In the genomic region with DNA sequence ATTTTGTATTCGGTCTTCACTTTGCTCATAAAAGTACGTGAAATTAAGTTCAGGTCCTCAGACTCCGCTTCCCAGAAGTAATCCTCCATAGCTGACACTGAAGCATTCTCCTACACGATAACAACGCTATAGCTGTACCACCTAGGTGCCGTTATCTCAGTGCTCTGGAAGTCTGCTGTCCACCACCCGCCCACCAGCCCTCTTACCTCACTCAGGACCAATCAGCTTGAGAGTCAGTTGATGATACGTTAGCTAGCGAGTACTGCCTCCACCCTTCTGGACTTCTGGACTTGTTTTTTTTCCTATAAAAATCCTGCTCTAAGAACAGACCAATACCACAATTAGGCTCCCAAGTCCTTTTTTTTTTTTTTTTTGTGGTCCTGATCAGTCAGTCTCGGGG, we compare ENCODE assay signal across 30 mouse cellular contexts. TPM values are rescaled to one million over a fixed set of nuclear protein-coding genes. Genes with fewer than 3 reads are reported as not detected.
DNase-seq lines count a peak whose midpoint lies in the region; ATAC-seq and TF ChIP-seq lines count a peak whose summit lies in the region.
"Had no signal": no experiment of that assay in that cellular context is flagged by ENCODE, and none has a peak within 500 bp of the region (broad histone marks: within the 10 kb centered on the region; RNA-seq: fewer than 3 reads in every experiment).

No protein-coding gene starts in this region.

- no peak overlapping the region for H3K4me2 ChIP-seq in heart, embryonic 14.5 days (ENCODE audit: low read length)
- no peak overlapping the region for H3K4me2 ChIP-seq in intestine, postnatal 0 days (replicated peaks; ENCODE audit: low read depth)
- 0 out of 2 replicates have a peak overlapping the region, but pooled peaks have one; percentile 3 for H3K4me2 ChIP-seq in liver, embryonic 14.5 days (ENCODE audit: low read depth)
- H3K4me2 ChIP-seq: hindbrain, embryonic 15.5 days; limb, embryonic 15.5 days; midbrain, embryonic 11.5 days had no signal

- ATAC-seq in heart, embryonic 14.5 days (ENCODE audit: insufficient number of reproducible peaks, insufficient read depth, low FRiP score, low read depth): peak; percentile 18; the same call in 1 of the 2 replicates
- ATAC-seq in intestine, postnatal 0 days: peak; percentile 58
- ATAC-seq in liver, embryonic 14.5 days (ENCODE audit: insufficient read depth): peak; percentile 82
- ATAC-seq: forebrain, embryonic 14.5 days; midbrain, embryonic 16.5 days had no signal

- no peak for DNase-seq in heart, adult 9 months (ENCODE audit: low spot score in 2 of 2)
- DNase-seq in liver, embryonic 14.5 days (ENCODE audit: low read depth in 3 of 3, low spot score in 3 of 3): no peak
- DNase-seq in ovary, postnatal 36 days (ENCODE audit: low spot score): no peak
- DNase-seq in frontal cortex, postnatal 10 days (ENCODE audit: low spot score in 2 of 2): no peak
- DNase-seq in cerebellum, adult 2 months: no peak
- DNase-seq: adrenal gland, adult 8-10 months; cerebellum, adult 9-10 months; cerebellum, postnatal 36 days; gastrocnemius, postnatal 10 days; kidney, adult 9 months; kidney, postnatal 14 days; layer of hippocampus, adult 9-11 months; lung, postnatal 36 days; right cerebral cortex, adult 18-20 months; spleen, adult 18-20 months had no signal

- H3K9ac ChIP-seq in heart, embryonic 14.5 days (ENCODE audit: low read length): no peak overlapping the region
- H3K9ac ChIP-seq in intestine, postnatal 0 days (ENCODE audit: low read depth, low read length): no peak overlapping the region
- no peak overlapping the region for H3K9ac ChIP-seq in liver, embryonic 14.5 days (replicated peaks)
- H3K9ac ChIP-seq: hindbrain, embryonic 15.5 days; limb, embryonic 15.5 days had no signal

- WGBS in heart, embryonic 14.5 days: 44% methylated on average over 10 of the region's 10 CpGs
- WGBS in intestine, postnatal 0 days: 60% methylated on average over 10 of the region's 10 CpGs
- 36% methylated on average over 10 of the region's 10 CpGs for WGBS in liver, embryonic 14.5 days (ENCODE audit: insufficient replicate concordance)
- WGBS in cerebellum, adult 2 months: 77% methylated on average over 10 of the region's 10 CpGs

- TF ChIP-seq POLR2A in cerebellum, adult 2 months (IDR thresholded peaks at IDR 0.05; ENCODE audit: borderline replicate concordance, insufficient read depth, low read length): no peak

- no peaks in the 10 kb centered on the region for H3K27me3 ChIP-seq in heart, embryonic 14.5 days (ENCODE audit: control insufficient read depth, insufficient read depth, low read length)
- no peaks in the 10 kb centered on the region for H3K27me3 ChIP-seq in intestine, postnatal 0 days (replicated peaks; ENCODE audit: control insufficient read depth, insufficient read depth, low read length)
- no peaks in the 10 kb centered on the region for H3K27me3 ChIP-seq in liver, embryonic 14.5 days (ENCODE audit: control insufficient read depth, insufficient read depth, low read length)
- H3K27me3 ChIP-seq in cerebellum, adult 2 months (ENCODE audit: control insufficient read depth, insufficient read depth, low read length): no peaks in the 10 kb centered on the region
- H3K27me3 ChIP-seq: hindbrain, embryonic 15.5 days; limb, embryonic 15.5 days had no signal

- no peaks in the 10 kb centered on the region for H3K9me3 ChIP-seq in heart, embryonic 14.5 days (ENCODE audit: control insufficient read depth, low read length)
- no peaks in the 10 kb centered on the region for H3K9me3 ChIP-seq in intestine, postnatal 0 days (ENCODE audit: control insufficient read depth)
- H3K9me3 ChIP-seq in liver, embryonic 14.5 days (ENCODE audit: control insufficient read depth, low read length): no peaks in the 10 kb centered on the region
- H3K9me3 ChIP-seq: G1E; heart, embryonic 10.5 days; hindbrain, embryonic 10.5 days; hindbrain, embryonic 15.5 days; limb, embryonic 10.5 days; limb, embryonic 15.5 days had no signal

- H3K27ac ChIP-seq in heart, embryonic 14.5 days (replicated peaks in 1 of 2; ENCODE audit: control insufficient read depth in 1 of 2, insufficient read depth in 1 of 2, low read depth in 2 of 2, low read length in 2 of 2): no peak overlapping the region
- H3K27ac ChIP-seq in intestine, postnatal 0 days (ENCODE audit: low read depth, low read length): no peak overlapping the region
- no peak overlapping the region for H3K27ac ChIP-seq in liver, embryonic 14.5 days
- H3K27ac ChIP-seq in cerebellum, adult 2 months (ENCODE audit: insufficient read depth, low read length): no peak overlapping the region
- H3K27ac ChIP-seq: heart, embryonic 10.5 days; hindbrain, embryonic 10.5 days; hindbrain, embryonic 15.5 days; limb, embryonic 10.5 days; limb, embryonic 15.5 days had no signal

- H3K4me3 ChIP-seq in heart, embryonic 14.5 days (ENCODE audit: control insufficient read depth in 1 of 2, insufficient read depth in 1 of 2, low read depth in 1 of 2, low read length in 2 of 2): no peak overlapping the region
- H3K4me3 ChIP-seq in intestine, postnatal 0 days (ENCODE audit: low read depth, low read length): no peak overlapping the region
- H3K4me3 ChIP-seq in liver, embryonic 14.5 days (ENCODE audit: insufficient read depth in 1 of 2, low read depth in 2 of 2, low read length in 2 of 2): no peak overlapping the region
- no peak overlapping the region for H3K4me3 ChIP-seq in cerebellum, adult 2 months (replicated peaks; ENCODE audit: insufficient read depth, low read depth, low read length)
- H3K4me3 ChIP-seq: heart, embryonic 10.5 days; hindbrain, embryonic 10.5 days; hindbrain, embryonic 15.5 days; limb, embryonic 10.5 days; limb, embryonic 15.5 days had no signal

- no peaks in the 10 kb centered on the region for H3K36me3 ChIP-seq in heart, embryonic 14.5 days (ENCODE audit: control insufficient read depth, insufficient read depth, low read length)
- H3K36me3 ChIP-seq in intestine, postnatal 0 days (ENCODE audit: control insufficient read depth, insufficient read depth): no peaks in the 10 kb centered on the region
- H3K36me3 ChIP-seq in liver, embryonic 14.5 days (replicated peaks; ENCODE audit: control insufficient read depth, insufficient read depth, low read depth): no peaks in the 10 kb centered on the region
- H3K36me3 ChIP-seq: G1E; heart, embryonic 10.5 days; hindbrain, embryonic 10.5 days; hindbrain, embryonic 15.5 days; limb, embryonic 10.5 days; limb, embryonic 15.5 days had no signal

- TF ChIP-seq EP300 in liver, embryonic 14.5 days (IDR thresholded peaks at IDR 0.05; ENCODE audit: low read depth): no peak

- H3K4me1 ChIP-seq in heart, embryonic 14.5 days (ENCODE audit: control insufficient read depth in 2 of 2, insufficient read depth in 2 of 2, low read length in 2 of 2): no peaks in the 10 kb centered on the region
- H3K4me1 ChIP-seq in intestine, postnatal 0 days (replicated peaks; ENCODE audit: control insufficient read depth, insufficient read depth, low read length): no peaks in the 10 kb centered on the region
- peaks cover 0 to 6% of the 10 kb centered on the region in 2 experiments; a peak in 1 of 4 replicates for H3K4me1 ChIP-seq in liver, embryonic 14.5 days (replicated peaks; ENCODE audit: control insufficient read depth in 2 of 2, insufficient read depth in 2 of 2, low read length in 1 of 2)
- no peaks in the 10 kb centered on the region for H3K4me1 ChIP-seq in cerebellum, adult 2 months (ENCODE audit: control insufficient read depth, insufficient read depth, low read length)
- H3K4me1 ChIP-seq: heart, embryonic 10.5 days; hindbrain, embryonic 15.5 days; limb, embryonic 15.5 days had no signal

- TF ChIP-seq CTCF in intestine, postnatal 0 days (IDR thresholded peaks at IDR 0.05; ENCODE audit: low read depth): no peak
- no peak for TF ChIP-seq CTCF in liver, embryonic 14.5 days (IDR thresholded peaks at IDR 0.05; ENCODE audit: low read depth)
- no peak for TF ChIP-seq CTCF in cerebellum, adult 2 months (IDR thresholded peaks at IDR 0.05; ENCODE audit: borderline replicate concordance, insufficient read depth, low read depth, low read length)

RNA-seq across cellular contexts. Expression of a gene that starts 1.3 kb away (rescaled TPM):
- not detected in 2 replicates for polyA plus RNA-seq in heart, embryonic 14.5 days (2014; fragmentation: Nextera tagmentation; extraction: Ambion mirVana)
- polyA plus RNA-seq in intestine, postnatal 0 days (2015; fragmentation: Nextera tagmentation; extraction: Ambion mirVana): 0.12 and 0.33 TPM in 2 replicates
- 0.03 TPM in 1 of 2 replicates, not detected in the other for polyA plus RNA-seq in liver, embryonic 14.5 days (2012; rRNA removed)
- polyA plus RNA-seq in liver, embryonic 14.5 days (2014; fragmentation: Nextera tagmentation; extraction: Ambion mirVana): not detected in 2 replicates
- 0.21 and 0.48 TPM in 2 replicates for polyA plus RNA-seq in cerebellum, adult 2 months (2012; rRNA removed)
- polyA plus RNA-seq: embryonic facial prominence, embryonic 11.5 days; G1E; heart, embryonic 10.5 days; heart, postnatal 0 days; hindbrain, embryonic 10.5 days; midbrain, embryonic 11.5 days; neural tube, embryonic 11.5 days; urinary bladder, adult 2 months had no signal

RNA-seq across cellular contexts. Expression of a gene that starts 8.7 kb away (rescaled TPM):
- 33.1 and 34.2 TPM in 2 replicates for polyA plus RNA-seq in heart, embryonic 14.5 days (2014; fragmentation: Nextera tagmentation; extraction: Ambion mirVana)
- polyA plus RNA-seq in intestine, postnatal 0 days (2015; fragmentation: Nextera tagmentation; extraction: Ambion mirVana): 103 TPM in 2 replicates
- 58.9 and 60.3 TPM in 2 replicates for polyA plus RNA-seq in liver, embryonic 14.5 days (2012; rRNA removed)
- polyA plus RNA-seq in liver, embryonic 14.5 days (2014; fragmentation: Nextera tagmentation; extraction: Ambion mirVana): 88.7 and 99.5 TPM in 2 replicates
- polyA plus RNA-seq in cerebellum, adult 2 months (2012; rRNA removed): 66.3 and 68.7 TPM in 2 replicates

RNA-seq across cellular contexts. Expression of a gene that starts 26.5 kb away (rescaled TPM):
- 3.3 and 4.4 TPM in 2 replicates for polyA plus RNA-seq in heart, embryonic 14.5 days (2014; fragmentation: Nextera tagmentation; extraction: Ambion mirVana)
- 1.3 and 1.5 TPM in 2 replicates for polyA plus RNA-seq in intestine, postnatal 0 days (2015; fragmentation: Nextera tagmentation; extraction: Ambion mirVana)
- polyA plus RNA-seq in liver, embryonic 14.5 days (2012; rRNA removed): 1.3 and 1.7 TPM in 2 replicates
- 0.35 and 0.53 TPM in 2 replicates for polyA plus RNA-seq in liver, embryonic 14.5 days (2014; fragmentation: Nextera tagmentation; extraction: Ambion mirVana)
- polyA plus RNA-seq in cerebellum, adult 2 months (2012; rRNA removed): 39.4 and 41.3 TPM in 2 replicates

RNA-seq across cellular contexts. Expression of a gene that starts 52.7 kb away (rescaled TPM):
- 20.8 and 24.0 TPM in 2 replicates for polyA plus RNA-seq in heart, embryonic 14.5 days (2014; fragmentation: Nextera tagmentation; extraction: Ambion mirVana)
- 35.0 TPM in 2 replicates for polyA plus RNA-seq in intestine, postnatal 0 days (2015; fragmentation: Nextera tagmentation; extraction: Ambion mirVana)
- polyA plus RNA-seq in liver, embryonic 14.5 days (2012; rRNA removed): 13.3 and 14.2 TPM in 2 replicates
- 14.3 and 17.2 TPM in 2 replicates for polyA plus RNA-seq in liver, embryonic 14.5 days (2014; fragmentation: Nextera tagmentation; extraction: Ambion mirVana)
- 29.2 and 29.9 TPM in 2 replicates for polyA plus RNA-seq in cerebellum, adult 2 months (2012; rRNA removed)

Comparison
In these comparisons a context has a peak if more than half of its experiments do, and no peak if none do; other contexts are left out.
1. ATAC-seq: peak in every context shown above with its lines; median percentile 82 in liver, embryonic 14.5 days; 58 in intestine, postnatal 0 days; 18 in heart, embryonic 14.5 days.